Mouse (Mus musculus) MEL (cell line): ENCODE measurements around the gene Trip13.

ENCODE experiments used
- ETS1 ChIP-seq: IDR thresholded peaks from 2 replicates; pipeline ENCODE4 v1.6.1; 2012; ENCODE audit warnings: low read depth, mild to moderate bottlenecking, inconsistent platforms, low read length, improper control_type of control experiment, moderate library complexity
- MYC ChIP-seq: IDR thresholded peaks from 2 replicates; pipeline ENCODE4 v1.6.1; 2011; ENCODE audit warnings: low read depth, mild to moderate bottlenecking, low read length, improper control_type of control experiment, moderate library complexity

DNA sequence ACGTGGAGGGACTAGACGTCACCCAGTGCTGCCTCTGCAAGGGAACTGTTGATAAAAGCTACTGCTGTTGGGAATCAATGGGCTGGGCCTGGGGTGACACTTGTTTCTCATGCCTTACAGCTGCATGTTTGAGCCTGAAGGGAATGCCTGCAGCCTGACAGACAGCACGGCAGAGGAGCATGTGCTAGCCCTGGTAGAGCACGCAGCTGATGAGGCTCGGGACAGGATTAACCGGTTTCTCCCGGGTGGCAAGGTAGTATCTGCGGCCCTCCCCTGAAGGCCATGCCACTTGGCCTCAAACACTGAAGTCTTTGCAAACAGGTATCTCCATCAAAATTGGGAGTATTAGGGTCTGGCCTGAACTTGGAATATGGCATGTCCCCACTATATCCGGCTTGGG is 7.0 kb upstream of the Trip13 start:
- TF ChIP-seq MYC = no peak
- no peak for TF ChIP-seq ETS1
